Mouse (Mus musculus): Measurements from ENCODE around the gene Snrnp25. TPM values are rescaled to one million over a fixed set of nuclear protein-coding genes. Genes with fewer than 3 reads are reported as not detected.

Gene Snrnp25
- polyA plus RNA-seq, 1 experiment from 2014 or later = 40.4 TPM

DNA sequence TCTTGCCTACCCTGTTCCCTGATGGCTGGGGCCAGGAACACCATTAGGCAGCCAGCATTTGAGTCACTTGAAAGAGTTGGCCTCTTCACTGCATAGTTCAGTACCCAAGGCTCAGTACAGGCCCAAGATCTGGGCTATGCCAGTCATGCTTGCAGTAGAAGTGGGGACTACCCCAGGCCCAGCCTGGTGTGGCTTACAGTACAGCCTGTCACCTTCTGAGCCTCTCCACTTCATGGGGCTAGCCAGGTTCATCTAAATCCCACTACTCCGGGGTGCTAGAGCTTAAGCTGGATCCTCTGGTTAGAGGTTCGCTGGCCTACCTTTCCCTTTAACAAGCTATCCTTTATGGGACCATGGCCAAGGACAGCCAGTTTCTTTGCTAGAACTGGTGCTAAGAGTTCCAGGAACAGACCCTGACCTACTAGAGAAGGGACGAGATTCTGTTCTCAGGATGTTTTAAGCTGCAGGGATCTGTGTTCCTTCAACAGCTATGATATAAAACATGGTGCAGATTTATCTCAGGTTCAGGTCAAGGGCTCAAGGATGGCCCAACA is 23.2 kb downstream of the Snrnp25 start:
- no peak overlapping the region for H3K4me3 ChIP-seq
- H3K27ac ChIP-seq = no peak overlapping the region
- no peaks in the 10 kb centered on the region for H3K9me3 ChIP-seq
- peaks cover 18% of the 10 kb centered on the region for H3K4me1 ChIP-seq
- peaks cover 9% of the 10 kb centered on the region for H3K27me3 ChIP-seq (replicated peaks)
- H3K9ac ChIP-seq = no peak overlapping the region
- no peak overlapping the region for H3K4me2 ChIP-seq
- ATAC-seq (replicated peaks) = no peak
- WGBS = 93% methylated on average over 3 of the region's 3 CpGs
- H3K36me3 ChIP-seq (replicated peaks) = peaks cover 10% of the 10 kb centered on the region

GRCm38 (mm10) chr11:32230220-32230619 is 25.0 kb downstream of the Snrnp25 start:
- H3K36me3 ChIP-seq (replicated peaks) = peaks cover 17% of the 10 kb centered on the region
- no peaks in the 10 kb centered on the region for H3K9me3 ChIP-seq
- no peak overlapping the region for H3K4me2 ChIP-seq
- WGBS = 83% methylated on average over 4 of the region's 4 CpGs
- H3K4me1 ChIP-seq = peaks cover 18% of the 10 kb centered on the region
- no peak overlapping the region for H3K27ac ChIP-seq
- no peak overlapping the region for H3K4me3 ChIP-seq
- ATAC-seq (replicated peaks) = no peak
- H3K9ac ChIP-seq = no peak overlapping the region
- H3K27me3 ChIP-seq (replicated peaks) = no peaks in the 10 kb centered on the region

GRCm38 (mm10) chr11:32231125-32231524 is 25.9 kb downstream of the Snrnp25 start:
- peaks cover 17% of the 10 kb centered on the region for H3K36me3 ChIP-seq (replicated peaks)
- no peaks in the 10 kb centered on the region for H3K27me3 ChIP-seq (replicated peaks)
- no peaks in the 10 kb centered on the region for H3K9me3 ChIP-seq
- no peak overlapping the region for H3K4me2 ChIP-seq
- ATAC-seq (replicated peaks) = no peak
- H3K9ac ChIP-seq = no peak overlapping the region
- H3K4me1 ChIP-seq = peaks cover 27% of the 10 kb centered on the region
- H3K4me3 ChIP-seq = no peak overlapping the region
- 90% methylated on average over 2 of the region's 2 CpGs for WGBS
- no peak overlapping the region for H3K27ac ChIP-seq

- peaks cover 17% of the 10 kb centered on the region for H3K36me3 ChIP-seq (replicated peaks)
- no peaks in the 10 kb centered on the region for H3K9me3 ChIP-seq
- H3K27me3 ChIP-seq (replicated peaks) = no peaks in the 10 kb centered on the region
- H3K4me1 ChIP-seq = peaks cover 26% of the 10 kb centered on the region
- no peak overlapping the region for H3K4me3 ChIP-seq
- 77% methylated on average over 10 of the region's 10 CpGs for WGBS
- no peak overlapping the region for H3K9ac ChIP-seq
- ATAC-seq (replicated peaks) = no peak
- H3K4me2 ChIP-seq = no peak overlapping the region
- no peak overlapping the region for H3K27ac ChIP-seq
Measured at GRCm38 (mm10) chr11:32232848-32233247, 27.6 kb downstream of the Snrnp25 start.

DNA sequence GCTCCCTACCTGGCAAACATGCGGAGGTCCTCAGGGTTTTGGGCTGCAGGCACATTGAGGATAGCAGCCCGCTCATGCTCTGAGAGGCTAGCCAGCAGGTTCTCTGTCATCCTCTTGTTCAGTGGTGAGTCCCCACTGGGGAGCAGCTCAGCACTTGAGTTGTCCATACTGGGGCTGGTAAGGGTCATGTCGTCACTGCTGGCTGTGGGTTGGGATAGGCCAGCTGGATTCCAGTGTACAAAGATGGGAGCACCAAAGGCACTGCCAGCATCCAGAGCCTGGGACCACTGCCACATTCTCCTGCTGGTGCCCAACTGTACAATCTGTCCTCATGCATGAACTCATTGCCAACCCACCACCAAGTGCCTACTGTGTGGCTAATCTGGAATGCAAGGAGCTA is 28.7 kb downstream of the Snrnp25 start:
- H3K36me3 ChIP-seq (replicated peaks) = peaks cover 19% of the 10 kb centered on the region
- no peak for ATAC-seq (replicated peaks)
- H3K27me3 ChIP-seq (replicated peaks) = no peaks in the 10 kb centered on the region
- WGBS = 88% methylated on average over 3 of the region's 3 CpGs
- H3K9ac ChIP-seq = no peak overlapping the region
- H3K9me3 ChIP-seq = no peaks in the 10 kb centered on the region
- no peak overlapping the region for H3K4me3 ChIP-seq
- H3K4me1 ChIP-seq = peaks cover 26% of the 10 kb centered on the region
- H3K4me2 ChIP-seq = no peak overlapping the region
- H3K27ac ChIP-seq = no peak overlapping the region

DNA sequence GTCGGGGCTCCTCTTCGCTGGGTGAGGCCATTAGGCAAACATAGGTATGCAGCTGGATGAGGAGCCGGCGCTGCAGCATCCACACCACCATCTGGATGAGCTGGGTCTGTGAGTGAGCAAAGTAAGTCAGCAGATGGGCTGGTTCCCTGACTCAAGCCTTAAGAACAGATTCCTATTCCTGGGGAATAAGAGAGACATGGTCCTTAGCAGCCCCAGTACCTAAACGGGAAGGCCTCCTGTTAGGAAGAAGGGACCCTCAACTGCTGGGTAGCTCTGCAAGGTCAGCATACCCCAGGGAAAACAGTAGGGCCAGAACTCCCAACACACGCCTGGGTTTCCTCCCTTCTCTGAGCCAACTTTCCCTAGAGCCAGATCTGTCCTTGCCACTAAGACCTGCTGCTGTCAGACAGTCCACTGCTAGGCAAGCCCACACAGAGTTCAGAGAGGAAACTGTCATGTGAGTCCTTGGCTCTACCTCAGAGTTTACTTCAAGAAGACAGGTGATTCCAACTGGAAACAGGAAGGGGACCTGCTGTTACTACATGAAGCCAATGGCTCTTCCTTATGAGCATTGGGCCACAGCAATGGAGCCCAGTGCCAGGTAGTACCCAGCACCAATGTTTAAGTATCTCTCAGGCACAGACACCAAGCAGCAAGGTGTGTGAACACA is 29.7 kb downstream of the Snrnp25 start:
- no peak overlapping the region for H3K9ac ChIP-seq
- H3K9me3 ChIP-seq = no peaks in the 10 kb centered on the region
- H3K4me3 ChIP-seq = no peak overlapping the region
- 91% methylated on average over 6 of the region's 6 CpGs for WGBS
- peaks cover 26% of the 10 kb centered on the region for H3K36me3 ChIP-seq (replicated peaks)
- no peak overlapping the region for H3K4me2 ChIP-seq
- peak overlapping the region; percentile 60 for H3K27ac ChIP-seq
- ATAC-seq (replicated peaks) = no peak
- H3K27me3 ChIP-seq (replicated peaks) = no peaks in the 10 kb centered on the region
- H3K4me1 ChIP-seq = peaks cover 26% of the 10 kb centered on the region

DNA sequence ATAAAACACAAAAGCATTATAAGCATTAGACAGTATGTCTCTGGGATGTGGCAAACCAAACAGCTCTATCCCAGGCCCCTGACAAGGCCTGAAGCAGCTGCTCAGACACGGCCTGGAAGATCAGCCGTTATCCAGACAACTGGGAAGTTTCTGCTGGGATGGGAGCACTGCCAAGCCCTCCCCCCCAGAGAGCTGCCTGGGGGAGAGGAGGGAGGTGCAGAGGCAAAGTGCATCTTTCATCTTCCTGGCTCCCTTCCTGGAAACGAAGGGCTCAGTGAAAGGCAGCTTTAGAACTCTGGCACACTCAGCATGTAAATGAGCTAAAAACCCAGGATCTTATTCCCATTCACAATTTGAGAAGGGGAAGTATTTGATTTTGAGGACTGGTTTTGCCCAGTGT is 30.4 kb downstream of the Snrnp25 start:
- no peak overlapping the region for H3K9ac ChIP-seq
- H3K4me3 ChIP-seq = no peak overlapping the region
- H3K36me3 ChIP-seq (replicated peaks) = peaks cover 26% of the 10 kb centered on the region
- peak overlapping the region; percentile 60 for H3K27ac ChIP-seq
- WGBS = 35% methylated on average over 3 of the region's 3 CpGs
- no peaks in the 10 kb centered on the region for H3K9me3 ChIP-seq
- no peaks in the 10 kb centered on the region for H3K27me3 ChIP-seq (replicated peaks)
- peaks cover 26% of the 10 kb centered on the region for H3K4me1 ChIP-seq
- no peak overlapping the region for H3K4me2 ChIP-seq
- ATAC-seq (replicated peaks) = peak; percentile 53; the same call in 1 of the 2 replicates

DNA sequence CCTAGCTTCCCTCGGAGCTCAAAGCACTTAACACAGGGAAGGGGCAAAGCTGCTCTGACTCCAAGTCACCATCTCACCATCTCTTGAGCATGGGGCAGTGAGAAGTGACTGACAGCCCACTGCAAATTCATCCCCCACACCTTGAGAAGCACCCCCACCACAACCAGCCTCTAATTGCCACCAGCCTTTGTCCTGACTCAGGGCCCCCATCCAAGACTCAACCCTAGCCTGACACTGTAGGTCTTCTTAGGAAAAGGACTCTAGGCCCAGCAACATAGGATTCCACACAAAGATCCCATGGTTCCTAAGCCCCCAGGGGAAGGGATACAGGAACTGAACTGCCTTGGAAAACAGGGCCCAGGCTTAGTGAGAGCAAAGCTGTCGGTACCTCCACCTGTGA is 30.9 kb downstream of the Snrnp25 start:
- no peak overlapping the region for H3K4me3 ChIP-seq
- no peaks in the 10 kb centered on the region for H3K9me3 ChIP-seq
- H3K9ac ChIP-seq = no peak overlapping the region
- H3K4me1 ChIP-seq = peaks cover 26% of the 10 kb centered on the region
- H3K4me2 ChIP-seq = no peak overlapping the region
- ATAC-seq (replicated peaks) = peak; percentile 28; the same call in 1 of the 2 replicates
- no peaks in the 10 kb centered on the region for H3K27me3 ChIP-seq (replicated peaks)
- WGBS = 56% methylated on average over 2 of the region's 2 CpGs
- peak overlapping the region; percentile 60 for H3K27ac ChIP-seq
- peaks cover 23% of the 10 kb centered on the region for H3K36me3 ChIP-seq (replicated peaks)

- H3K27ac ChIP-seq = peak overlapping the region; percentile 60
- H3K36me3 ChIP-seq (replicated peaks) = peaks cover 16% of the 10 kb centered on the region
- H3K4me1 ChIP-seq = peaks cover 26% of the 10 kb centered on the region
- no peak for ATAC-seq (replicated peaks)
- H3K4me2 ChIP-seq = no peak overlapping the region
- no peaks in the 10 kb centered on the region for H3K27me3 ChIP-seq (replicated peaks)
- 60% methylated on average over 9 of the region's 9 CpGs for WGBS
- H3K9ac ChIP-seq = no peak overlapping the region
- no peak overlapping the region for H3K4me3 ChIP-seq
- no peaks in the 10 kb centered on the region for H3K9me3 ChIP-seq
Measured at GRCm38 (mm10) chr11:32236712-32237410, 31.6 kb downstream of the Snrnp25 start.

DNA sequence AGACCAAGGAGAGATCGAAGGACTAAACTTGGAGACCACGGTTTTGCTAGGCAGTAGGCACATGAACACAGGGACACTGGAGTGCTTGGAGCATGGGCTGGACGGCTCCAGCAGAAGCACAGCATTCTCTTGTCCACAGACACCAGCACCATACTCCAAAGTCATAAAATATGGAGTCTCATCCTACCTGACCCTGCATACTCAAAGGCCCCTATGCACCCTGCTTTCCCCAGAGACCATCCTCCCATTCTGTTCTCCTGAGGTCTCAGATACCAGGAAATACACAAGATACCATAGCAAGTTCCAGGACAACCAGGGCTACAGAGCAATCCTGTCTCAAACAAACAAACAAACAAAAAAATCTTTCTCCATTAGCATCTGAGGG is 32.2 kb downstream of the Snrnp25 start:
- 88% methylated on average over 3 of the region's 3 CpGs for WGBS
- H3K4me3 ChIP-seq = no peak overlapping the region
- no peak for ATAC-seq (replicated peaks)
- H3K4me2 ChIP-seq = no peak overlapping the region
- H3K27ac ChIP-seq = no peak overlapping the region
- peaks cover 26% of the 10 kb centered on the region for H3K4me1 ChIP-seq
- H3K36me3 ChIP-seq (replicated peaks) = peaks cover 16% of the 10 kb centered on the region
- no peaks in the 10 kb centered on the region for H3K27me3 ChIP-seq (replicated peaks)
- no peak overlapping the region for H3K9ac ChIP-seq
- H3K9me3 ChIP-seq = no peaks in the 10 kb centered on the region

GRCm38 (mm10) chr11:32238093-32238860 is 33.1 kb downstream of the Snrnp25 start:
- Histone ChIP-seq H3K36me3 (replicated peaks) (peaks cover 16% of the 10 kb centered on the region), H3K27me3 (replicated peaks) (no peaks in the 10 kb centered on the region), H3K9me3 (no peaks in the 10 kb centered on the region), H3K4me3 (no peak overlapping the region), H3K4me1 (peaks cover 26% of the 10 kb centered on the region), H3K9ac (no peak overlapping the region), H3K4me2 (no peak overlapping the region), H3K27ac (0 out of 2 replicates have a peak overlapping the region, but pooled peaks have one; percentile 25)
- ATAC-seq (replicated peaks) = peak; percentile 49; the same call in 1 of the 2 replicates
- 62% methylated on average over 5 of the region's 5 CpGs for WGBS

GRCm38 (mm10) chr11:32241391-32241790 is 36.2 kb downstream of the Snrnp25 start:
- no peak overlapping the region for H3K4me2 ChIP-seq
- ATAC-seq (replicated peaks) = no peak
- no peaks in the 10 kb centered on the region for H3K9me3 ChIP-seq
- H3K27ac ChIP-seq = no peak overlapping the region
- H3K4me3 ChIP-seq = no peak overlapping the region
- peaks cover 9% of the 10 kb centered on the region for H3K4me1 ChIP-seq
- peaks cover 19% of the 10 kb centered on the region for H3K36me3 ChIP-seq (replicated peaks)
- no peak overlapping the region for H3K9ac ChIP-seq
- no peaks in the 10 kb centered on the region for H3K27me3 ChIP-seq (replicated peaks)

Data from midbrain, embryonic 15.5 days (tissue).